Mouse (Mus musculus): ENCODE measurements around the gene Bcl7b.

Bcl7b gene

DNA sequence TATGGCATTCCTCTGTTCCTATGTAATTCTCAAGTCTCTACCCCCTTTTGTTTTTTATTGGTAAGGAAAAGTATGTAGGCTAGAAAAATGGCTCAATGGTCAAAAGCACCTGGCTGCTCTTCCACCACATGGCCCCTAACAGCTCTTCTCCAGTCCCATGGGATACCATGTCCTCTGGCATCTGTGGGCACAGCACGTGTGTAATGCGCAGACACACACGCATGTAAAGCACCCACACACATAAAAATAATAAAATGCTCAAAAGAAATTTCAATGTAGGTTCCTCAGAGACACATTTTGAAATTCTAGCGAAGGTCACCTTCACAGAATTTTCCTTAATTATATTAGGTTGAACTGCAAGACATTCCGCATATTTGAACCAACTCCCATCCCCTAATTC, 1.4 kb downstream of the Bcl7b start:
- no peak for DNase-seq (ENCODE audit: low spot score)

DNA sequence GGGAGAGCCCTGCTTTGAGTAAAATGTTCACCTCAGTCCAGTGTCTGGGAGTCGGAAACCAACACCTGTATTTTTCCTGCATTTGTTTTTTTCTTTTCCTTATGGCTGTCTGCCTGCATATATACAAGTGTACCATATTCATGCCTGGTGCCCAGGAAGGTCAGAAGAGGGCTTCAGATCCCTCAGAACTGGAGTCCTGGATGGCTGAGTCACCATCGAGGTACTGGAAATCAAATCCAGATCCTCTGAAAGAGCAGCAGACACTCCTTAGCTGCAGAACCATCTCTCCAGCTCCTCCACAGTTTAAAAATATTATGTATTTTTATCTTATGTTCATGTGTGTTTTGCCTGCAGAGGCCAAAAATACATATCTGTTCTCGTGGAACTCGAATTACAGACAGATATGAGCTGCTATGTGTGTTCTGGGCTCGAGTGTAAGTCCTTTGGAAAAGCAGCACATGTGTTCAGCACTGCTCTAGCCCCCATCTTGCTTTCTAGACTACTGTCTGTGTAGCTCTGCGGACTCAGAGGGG, 3.7 kb downstream of the Bcl7b start:
- DNase-seq (ENCODE audit: low spot score), result no peak

DNA sequence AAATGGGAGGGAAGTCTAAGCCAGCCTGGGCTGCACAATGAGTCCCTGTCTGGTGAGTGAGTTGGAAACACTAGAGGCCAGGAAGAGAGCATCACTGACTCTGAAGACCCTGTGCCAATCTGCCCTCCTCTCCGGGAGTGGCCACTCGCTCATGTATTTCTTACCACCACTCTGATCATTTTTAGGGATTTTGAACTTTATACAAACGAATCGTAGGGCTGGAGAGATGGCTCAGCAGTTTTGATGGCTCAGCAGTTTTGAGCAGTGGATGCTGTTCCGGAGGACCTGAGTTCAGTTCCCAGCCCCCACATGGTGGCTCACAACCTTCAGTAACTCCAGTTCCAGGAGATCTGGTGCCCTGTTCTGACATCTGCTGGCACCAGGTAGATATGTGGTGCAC, 4.9 kb downstream of the Bcl7b start:
- no peak for DNase-seq (ENCODE audit: low spot score)

DNA sequence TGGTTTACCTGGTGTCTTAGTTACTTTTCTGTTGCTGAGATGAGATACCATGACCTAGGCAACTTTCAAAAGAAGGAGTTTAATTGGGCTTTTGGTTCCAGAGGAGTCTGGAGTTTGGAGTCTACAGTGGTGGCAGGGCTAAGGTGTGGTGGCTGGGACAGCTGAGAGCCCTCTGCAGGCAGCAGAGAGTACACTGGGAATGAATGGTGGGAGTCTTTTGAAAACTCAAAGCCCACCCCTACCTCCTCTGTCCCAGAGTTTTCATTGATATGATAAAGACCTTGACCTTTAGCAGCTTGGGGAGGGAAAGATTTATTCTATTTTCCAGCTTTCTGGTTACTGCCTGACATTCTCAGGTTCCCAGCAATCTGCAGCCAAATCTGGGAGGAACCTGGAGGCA, 7.0 kb downstream of the Bcl7b start:
- no peak for DNase-seq (ENCODE audit: low spot score)

DNA sequence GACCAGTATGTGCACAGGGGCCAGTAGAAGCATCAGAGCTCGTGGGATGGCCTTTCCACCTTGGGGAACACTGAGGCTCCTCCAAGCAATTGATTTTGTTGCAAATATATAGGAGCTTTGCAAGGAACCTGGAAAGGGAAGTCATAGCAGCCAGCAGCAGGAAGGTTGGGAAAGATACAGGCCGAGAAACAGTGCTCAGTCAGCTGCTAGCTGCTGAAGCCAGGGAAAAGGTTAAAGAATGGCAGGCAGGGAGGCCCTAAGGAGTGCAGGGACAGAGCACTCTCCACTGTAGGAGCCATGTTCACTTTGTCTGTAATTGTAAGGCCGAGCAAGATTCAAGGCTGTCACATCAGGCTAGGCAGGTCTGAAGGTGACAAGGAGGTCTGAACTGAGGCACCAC, 10.4 kb downstream of the Bcl7b start:
- DNase-seq (ENCODE audit: low spot score), result no peak

DNA sequence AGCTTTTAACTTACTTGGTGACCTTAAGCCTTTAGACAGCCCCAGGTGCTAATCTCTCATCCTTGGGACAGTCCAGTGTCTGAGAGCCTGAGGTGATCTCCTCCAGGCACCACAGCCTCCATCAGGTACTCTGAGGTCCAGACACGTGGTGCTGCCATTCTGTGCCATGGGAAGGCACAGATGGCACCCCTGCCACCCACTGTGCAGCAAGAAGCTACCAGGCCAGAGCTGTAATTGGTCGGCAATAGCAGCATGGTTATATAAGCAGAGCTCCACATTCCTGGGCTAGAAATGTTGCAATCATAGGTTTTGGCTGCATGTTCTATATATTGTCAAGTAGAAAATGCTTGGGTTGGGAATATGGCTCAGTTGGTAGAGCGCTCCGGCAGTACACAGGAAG, 10.9 kb downstream of the Bcl7b start:
- no peak for DNase-seq (ENCODE audit: low spot score)

DNA sequence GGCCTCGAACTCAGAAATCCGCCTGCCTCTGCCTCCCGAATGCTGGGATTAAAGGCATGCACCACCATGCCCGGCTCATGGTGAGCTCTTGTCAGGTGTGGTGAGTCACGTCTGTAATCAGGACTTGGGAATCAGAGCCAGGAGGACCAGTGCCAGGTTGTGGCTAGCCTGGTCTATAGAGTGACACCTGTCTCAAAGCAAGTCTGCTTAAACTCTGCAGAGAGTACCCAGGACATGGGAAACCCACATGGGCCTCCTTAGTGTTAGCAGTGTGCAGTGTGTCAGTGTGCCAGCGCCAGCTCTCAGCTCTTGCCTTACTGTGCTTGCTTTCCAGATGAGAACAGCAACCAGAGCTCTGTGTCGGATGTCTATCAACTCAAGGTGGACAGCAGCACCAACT, 11.5 kb downstream of the Bcl7b start:
- DNase-seq (ENCODE audit: low spot score), result no peak

DNA sequence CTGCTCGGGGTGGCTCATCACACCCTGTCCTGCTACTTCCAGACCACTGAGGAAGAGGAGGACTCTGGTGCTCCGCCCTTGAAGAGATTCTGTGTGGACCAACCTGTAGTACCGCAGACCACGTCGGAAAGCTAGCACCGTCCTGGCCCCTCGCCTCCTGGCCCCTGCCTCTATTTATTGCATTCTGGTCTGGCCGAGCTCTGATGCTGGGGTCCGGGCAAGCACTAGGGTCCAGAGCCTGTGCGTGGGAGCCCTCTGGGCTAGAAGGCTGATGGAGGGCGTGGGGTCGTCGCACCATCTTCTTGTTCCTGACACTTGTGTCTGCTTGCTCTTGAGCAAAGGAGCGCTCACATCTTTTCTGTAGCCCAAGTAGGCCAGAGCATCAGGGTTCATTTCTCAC, 12.7 kb downstream of the Bcl7b start:
- DNase-seq (ENCODE audit: low spot score), result no peak

DNA sequence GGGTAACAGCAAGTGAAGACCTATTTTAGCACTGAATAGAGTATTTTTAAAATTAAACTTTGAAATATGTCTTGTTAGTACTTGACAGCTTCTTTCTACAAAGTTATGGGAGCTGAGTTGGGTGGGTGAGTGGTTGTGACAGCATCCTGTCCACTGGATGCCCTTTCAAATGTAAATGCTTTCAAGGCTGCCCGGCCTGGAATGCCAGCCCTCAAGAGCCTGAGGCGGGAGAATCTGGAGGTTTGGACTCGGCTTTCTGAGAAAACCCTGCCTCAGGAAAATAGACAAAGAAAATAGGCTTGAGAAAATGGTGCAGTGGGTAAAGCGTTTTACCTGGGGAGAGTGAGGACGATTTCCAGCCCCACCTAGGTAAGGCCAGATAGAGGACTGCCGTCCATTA, 13.7 kb downstream of the Bcl7b start:
- no peak for DNase-seq (ENCODE audit: low spot score)

DNA sequence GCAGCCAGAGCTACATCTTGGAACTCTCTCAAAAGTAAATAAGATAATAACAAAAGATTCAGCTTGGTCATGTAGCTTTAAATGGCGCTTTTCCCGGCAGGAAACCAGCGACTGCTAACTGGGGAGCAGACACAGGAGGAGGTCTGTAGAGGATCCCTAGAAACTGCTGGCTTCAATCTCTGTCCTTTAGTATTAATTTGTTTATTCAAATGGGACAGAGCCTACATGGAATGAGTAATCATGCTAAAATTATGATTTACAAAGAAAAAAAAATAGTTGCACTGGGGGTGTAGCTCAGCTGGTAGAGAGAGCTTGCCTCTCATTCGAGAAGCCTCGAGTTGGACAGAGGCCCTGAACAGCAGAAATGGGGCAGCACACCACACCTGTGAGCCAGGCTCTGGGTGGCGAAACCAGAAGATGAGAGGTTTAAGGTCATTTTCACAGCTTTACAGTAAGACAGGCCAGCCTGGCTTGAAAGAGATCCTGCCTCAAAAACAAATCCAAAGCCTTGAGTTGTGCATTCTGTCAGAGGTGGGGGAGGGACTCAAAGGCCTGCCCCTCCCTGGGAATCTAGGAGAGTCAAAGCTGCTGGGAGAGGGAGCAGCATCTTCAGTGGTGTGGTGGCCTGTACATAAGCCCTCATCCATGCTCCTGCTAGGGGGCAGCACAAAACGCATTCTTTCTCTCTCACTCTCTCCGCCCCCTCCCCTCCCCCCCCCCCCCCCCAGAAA, 15.2 kb downstream of the Bcl7b start:
- DNase-seq (ENCODE audit: low spot score), result no peak

DNA sequence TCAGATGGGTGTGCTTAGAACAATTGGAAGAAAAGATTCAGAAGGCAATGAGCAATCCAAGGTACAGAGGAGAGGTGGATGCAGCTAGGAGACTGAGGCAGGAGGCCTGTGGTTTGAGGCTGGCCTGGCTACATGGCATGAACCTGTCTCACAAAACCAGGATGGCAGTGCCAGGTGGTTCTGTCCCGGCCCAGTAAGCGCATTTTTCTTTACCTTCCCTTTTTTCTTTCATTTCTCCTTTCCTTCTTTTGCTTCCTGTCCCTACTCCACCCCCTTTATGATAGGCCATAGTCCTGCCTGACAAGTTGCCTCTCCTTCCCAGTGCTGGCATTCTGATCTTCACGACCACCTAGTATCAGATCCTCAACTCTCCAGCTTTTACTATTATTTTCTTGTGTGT, 16.9 kb downstream of the Bcl7b start:
- no peak for DNase-seq (ENCODE audit: low spot score)

DNA sequence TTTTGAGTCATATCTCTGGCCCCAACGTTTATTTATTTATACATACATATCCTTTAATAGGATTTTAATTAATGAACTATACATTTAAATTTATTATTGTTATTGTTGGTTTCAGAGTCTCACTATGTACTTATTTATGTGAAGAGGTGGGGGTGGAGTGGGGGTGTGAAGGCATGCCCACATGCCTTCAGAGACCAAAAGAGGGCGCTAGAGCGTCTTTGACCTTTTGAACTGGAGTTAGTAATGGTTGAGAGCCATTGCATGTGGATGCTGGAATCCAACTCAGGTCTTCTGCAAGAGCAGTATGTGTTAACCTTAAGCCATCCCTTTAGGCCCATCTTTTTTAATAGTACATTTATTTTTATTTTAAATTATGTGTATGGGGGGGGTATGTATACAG, 17.5 kb downstream of the Bcl7b start:
- DNase-seq (ENCODE audit: low spot score), result no peak

DNA sequence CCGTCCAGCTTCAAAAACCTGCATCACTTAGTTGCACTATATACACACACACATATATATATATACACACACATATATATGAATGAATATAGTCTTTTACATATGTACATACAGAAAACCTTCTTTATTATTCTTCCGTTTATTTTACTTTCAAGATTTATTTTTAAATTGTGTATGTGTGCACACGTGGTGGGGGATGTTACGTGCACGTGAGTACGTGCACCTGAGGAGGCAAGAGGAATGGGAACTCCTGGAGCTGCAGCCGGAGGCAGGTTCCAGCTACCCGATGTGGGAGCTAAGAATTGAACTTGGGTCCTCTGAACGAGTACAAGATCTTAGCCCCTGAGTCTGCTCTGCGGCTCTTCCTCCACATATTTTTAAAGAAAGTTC, 18.1 kb downstream of the Bcl7b start:
- DNase-seq (ENCODE audit: low spot score), result no peak

DNA sequence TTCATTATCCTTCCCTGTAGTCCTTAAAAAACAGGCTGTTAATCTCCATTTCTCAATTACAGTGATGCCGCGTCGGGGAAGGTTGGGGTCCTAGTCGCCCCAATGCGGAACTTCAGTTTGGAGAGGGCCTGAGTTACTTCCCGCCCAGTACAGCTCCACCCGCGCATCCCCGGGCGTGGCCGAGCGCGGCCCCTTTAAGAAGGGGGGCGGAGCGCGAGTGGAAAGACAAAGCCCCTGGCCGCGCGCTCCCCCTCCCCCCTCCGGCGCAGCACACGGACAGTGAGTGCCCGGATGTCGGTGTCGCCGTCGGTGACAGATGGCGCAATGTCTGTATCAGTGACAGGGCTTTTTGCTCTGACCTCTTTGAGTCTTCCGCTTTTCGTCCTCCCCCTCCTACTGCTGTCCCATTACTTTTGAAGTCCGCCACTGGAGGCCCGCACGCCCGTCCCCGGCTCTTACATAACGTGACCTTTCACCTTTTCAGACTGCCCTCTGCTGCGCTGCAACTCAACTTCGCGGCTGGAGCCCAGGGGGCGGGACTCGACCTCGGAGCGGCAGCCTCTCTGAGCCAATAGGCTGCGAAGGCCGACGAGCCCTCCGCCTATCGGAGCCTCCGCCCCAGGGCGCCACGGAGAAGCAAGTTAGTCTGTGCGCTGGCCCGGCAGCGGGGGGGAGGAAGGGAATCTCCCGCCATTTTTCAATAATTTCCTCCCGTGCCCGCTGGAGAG, 18.7 kb downstream of the Bcl7b start, which contains the start of gene Baz1b:
Baz1b (plus strand) TSS at position 644 of the 728 bp plus-strand sequence.
- DNase-seq (ENCODE audit: low spot score), result peak; percentile 93

DNA sequence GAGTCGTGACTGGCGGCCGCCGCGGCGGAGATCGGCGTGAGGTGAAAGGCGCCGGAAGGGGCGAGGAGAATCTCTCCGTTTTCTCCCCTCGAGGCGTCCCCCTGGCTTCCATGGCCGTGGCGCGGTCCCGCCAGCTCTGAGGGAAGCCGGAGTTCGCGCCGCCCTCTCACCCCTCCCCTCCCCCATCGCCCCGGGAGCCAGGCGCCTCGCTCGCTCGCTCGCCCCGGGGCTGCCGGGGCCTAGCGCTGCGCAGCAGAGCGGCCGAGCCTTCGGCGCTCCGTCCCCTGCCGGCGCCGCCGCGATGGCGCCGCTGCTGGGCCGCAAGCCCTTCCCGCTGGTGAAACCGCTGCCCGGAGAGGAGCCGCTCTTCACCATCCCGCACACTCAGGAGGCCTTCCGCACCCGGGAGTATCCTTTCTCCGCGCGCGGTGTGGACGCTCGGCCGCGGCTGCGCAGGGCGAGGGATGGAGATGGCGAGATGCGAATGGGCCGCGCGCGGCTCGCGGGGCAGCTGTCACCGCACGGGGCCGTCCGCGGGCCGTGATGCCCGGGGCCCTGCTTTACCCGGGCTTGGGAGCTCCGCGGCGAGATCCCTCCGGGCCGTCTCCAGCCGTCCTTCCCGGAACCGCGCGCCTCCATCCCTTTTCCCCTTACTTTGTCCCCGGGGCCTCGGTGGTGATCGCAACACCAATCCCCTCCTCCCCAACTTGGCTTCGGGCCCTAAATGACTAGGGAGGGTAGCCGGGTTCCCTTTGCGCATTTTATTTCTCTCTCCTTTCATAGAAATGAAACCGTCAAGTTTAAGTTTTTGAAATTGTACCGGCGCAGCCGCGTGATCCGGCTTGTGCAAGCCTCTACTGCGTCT, 19.5 kb downstream of the Bcl7b start:
- no peak for DNase-seq (ENCODE audit: low spot score)

DNA sequence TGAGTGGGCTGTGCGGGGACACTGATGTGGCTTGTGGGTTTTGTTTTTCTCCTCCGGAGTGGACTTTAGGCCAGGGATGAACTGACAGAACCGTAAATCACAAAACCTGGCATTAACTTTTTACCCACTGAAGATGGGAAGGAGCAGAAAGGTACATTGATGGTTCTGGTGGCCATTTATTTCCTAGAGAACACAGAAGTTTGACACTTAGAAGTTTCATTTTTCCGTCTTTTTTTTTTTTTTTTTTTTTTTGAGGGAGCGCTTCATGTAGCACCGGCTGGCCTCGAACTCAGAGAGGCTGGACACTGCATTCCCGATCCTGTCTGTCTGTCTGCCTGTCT, 20.1 kb downstream of the Bcl7b start:
- DNase-seq (ENCODE audit: low spot score), result no peak

DNA sequence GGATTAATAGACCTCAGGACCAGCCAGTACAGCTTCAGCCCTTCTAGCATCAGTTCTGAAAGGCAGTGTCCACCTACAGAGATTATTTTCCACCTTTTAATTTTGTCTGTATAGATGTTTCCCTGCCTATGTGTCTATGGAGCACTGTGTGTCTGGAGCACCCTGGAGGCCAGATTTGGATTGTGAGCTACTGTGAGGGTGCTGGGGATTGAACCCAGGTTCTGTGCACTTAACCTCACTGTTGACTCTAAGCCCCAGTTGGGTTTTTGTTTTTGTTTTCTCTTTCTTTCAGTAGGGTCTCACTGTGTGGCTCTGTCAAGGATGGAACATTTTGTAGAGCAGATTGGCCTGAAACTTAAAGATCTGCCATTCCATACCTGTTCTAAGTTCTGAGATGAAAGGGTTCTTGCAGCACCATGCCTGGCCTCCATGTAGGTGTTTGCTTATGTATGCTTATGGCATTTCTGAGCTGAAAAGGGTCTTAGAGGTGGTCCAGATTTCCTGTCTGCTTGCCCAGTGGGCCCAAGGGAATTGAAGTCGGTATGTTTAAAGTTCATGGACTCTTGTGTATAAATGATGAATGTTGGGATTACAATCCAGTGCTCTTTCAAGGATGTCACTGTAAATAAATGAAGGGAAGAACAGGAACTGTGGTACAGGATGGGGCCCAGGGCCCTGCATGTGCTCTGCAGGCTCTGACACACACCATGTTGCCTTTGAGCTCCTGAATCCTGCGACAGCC, 21.4 kb downstream of the Bcl7b start:
- no peak for DNase-seq (ENCODE audit: low spot score)

DNA sequence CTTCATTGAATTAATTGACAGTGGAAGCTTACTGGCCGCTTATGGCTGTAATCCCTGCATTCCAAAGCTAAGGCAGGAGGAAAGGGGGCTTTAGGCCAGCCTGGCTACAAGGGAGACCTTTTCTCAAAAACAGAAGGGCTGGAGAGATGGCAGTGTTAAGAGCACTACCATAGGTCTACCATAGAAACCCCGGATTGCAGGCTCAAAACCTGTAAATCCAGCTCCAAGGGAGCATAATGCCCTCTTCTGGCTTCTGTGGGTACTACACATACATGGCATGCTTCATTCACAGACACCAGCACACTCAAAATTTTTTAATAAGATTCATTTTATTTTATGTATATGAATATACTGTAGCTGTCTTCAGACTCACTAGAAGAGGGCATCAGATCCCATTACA, 23.5 kb downstream of the Bcl7b start:
- peak; percentile 63 for DNase-seq (ENCODE audit: low spot score)

DNA sequence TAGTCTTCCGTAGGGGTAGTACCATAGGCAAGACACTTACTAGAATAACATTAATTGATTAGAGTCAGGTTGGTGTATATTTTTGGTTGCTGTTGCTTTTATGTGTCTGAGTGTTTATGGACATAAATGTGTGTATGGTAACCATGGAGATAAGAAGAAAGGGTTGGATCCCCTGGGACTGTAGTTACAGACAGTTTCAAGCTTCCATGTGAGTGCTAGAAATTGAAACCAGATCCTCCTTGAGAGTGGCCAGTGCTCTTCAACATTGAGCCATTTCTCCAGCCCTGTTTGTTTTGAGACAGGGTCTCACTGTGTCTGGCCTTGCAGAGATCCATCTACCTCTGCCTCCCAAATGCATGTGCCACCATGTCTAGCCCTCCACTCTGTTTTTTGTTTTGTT, 24.3 kb downstream of the Bcl7b start:
- no peak for DNase-seq (ENCODE audit: low spot score)

DNA sequence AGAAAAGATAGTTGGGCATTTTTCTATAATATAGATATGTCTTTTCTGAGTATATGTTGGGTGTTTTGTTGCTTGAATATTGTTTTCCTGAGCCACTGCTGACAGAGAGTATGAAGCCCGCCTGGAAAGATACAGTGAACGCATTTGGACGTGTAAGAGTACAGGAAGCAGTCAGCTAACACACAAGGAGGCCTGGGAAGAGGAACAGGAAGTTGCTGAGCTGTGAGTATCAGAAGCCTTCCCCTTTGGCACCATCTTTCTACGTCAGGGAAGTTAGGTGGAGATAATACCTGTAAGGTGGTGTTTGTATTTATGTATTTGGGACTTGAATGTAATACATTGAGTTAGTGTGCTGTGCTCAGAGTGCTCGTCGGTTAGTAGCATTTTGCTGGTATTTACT, 28.3 kb downstream of the Bcl7b start:
- no peak for DNase-seq (ENCODE audit: low spot score)

DNA sequence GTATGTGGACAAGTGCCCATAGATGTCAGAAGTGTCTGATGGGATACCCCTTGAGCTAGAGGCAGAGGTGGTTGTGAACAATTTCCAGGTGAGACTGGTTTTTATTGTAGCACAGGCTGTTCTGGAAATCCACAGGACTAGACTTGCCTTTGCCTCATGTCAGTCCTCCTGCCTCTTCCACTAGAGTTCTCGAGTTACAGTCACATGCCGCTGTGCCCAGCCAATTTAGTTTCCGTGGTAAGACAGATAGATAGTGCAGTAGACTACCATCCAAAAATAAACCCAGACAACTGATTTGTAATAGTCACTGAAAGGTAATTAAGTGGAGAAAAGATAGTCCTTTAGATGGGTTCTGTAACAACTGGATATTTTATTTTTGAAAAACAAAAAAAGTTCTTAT, 34.7 kb downstream of the Bcl7b start:
- DNase-seq (ENCODE audit: low spot score), result no peak

DNA sequence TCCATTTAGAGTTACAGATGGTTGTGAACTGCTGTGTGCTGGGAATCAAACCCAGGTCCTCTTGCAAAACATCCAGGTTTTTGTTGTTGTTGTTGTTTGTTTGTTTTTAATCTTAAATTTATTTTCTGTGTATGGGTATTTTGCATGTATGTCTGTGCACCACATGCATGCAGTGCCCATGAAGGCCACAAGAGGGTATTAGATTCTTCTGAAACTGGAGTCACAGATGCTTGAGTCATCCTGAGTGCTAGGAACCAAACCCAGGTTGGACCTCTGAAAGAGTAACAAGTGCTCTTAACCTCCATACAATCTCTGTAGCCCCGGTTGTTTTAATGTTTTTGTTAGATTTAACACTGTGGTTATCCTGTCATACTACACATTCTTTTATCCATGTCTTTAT, 40.1 kb downstream of the Bcl7b start:
- no peak for DNase-seq (ENCODE audit: low spot score)
